Mouse (Mus musculus) lung, embryonic 16.5 days (tissue): ENCODE measurements around the gene Tut7. TPM values are rescaled to one million over a fixed set of nuclear protein-coding genes. Genes with fewer than 3 reads are reported as not detected.

Source experiments
- ATAC-seq: fragments of 200-750 bp; cut with Nextera tagmentation; 2 replicates; pipeline ENCODE4 v1.8.0; 2017; ENCODE audit warnings: low read depth, mild to moderate bottlenecking, moderate library complexity
- H3K27ac ChIP-seq: fragments of 300-500 bp; sonication (generic); 2 replicates; pipeline ENCODE4 v1.5.1; 2014; ENCODE audit warnings: mild to moderate bottlenecking, control low read depth, low read length
- H3K27me3 ChIP-seq: fragments of 300-500 bp; sonication (generic); 2 replicates; pipeline ENCODE4 v1.6.1; 2014; ENCODE audit warnings: low read depth, low read length, mixed read lengths; ENCODE audit not compliant: control insufficient read depth, insufficient read depth
- H3K36me3 ChIP-seq: fragments of 300-500 bp; sonication (generic); 2 replicates; pipeline ENCODE4 v1.6.1; 2014; ENCODE audit warnings: low read length; ENCODE audit not compliant: control insufficient read depth, insufficient read depth
- H3K4me1 ChIP-seq: fragments of 300-500 bp; sonication (generic); replicated peaks from 2 replicates; pipeline ENCODE4 v1.6.1; 2014; ENCODE audit warnings: low read length, mixed read lengths; ENCODE audit not compliant: control insufficient read depth, insufficient read depth
- H3K4me2 ChIP-seq: fragments of 300-500 bp; sonication (generic); 2 replicates; pipeline ENCODE4 v1.6.1; 2014; ENCODE audit warnings: low read depth, low read length, control low read depth
- H3K4me3 ChIP-seq: fragments of 300-500 bp; sonication (generic); 2 replicates; pipeline ENCODE4 v1.5.1; 2014; ENCODE audit warnings: mild to moderate bottlenecking, low read length, control low read depth
- H3K9ac ChIP-seq: fragments of 300-500 bp; sonication (generic); 2 replicates; pipeline ENCODE4 v1.6.1; 2014; ENCODE audit warnings: low read length, control low read depth
- H3K9me3 ChIP-seq: fragments of 300-500 bp; sonication (generic); 2 replicates; pipeline ENCODE4 v1.6.1; 2016; ENCODE audit warnings: low read length; ENCODE audit not compliant: control insufficient read depth
- WGBS: fragments of 180-500 bp; shearing (Covaris S2); extraction: QIAGEN DNeasy Blood & Tissue Kit; methylation state at CpG from one replicate; pipeline ENCODE4 v1.1.7; 2014; 5-methylcytosine and 5-hydroxymethylcytosine counted together
- polyA plus RNA-seq: library from polyadenylated mRNA; unstranded; fragments of >200 nt; fragmentation: Nextera tagmentation; extraction: Ambion mirVana; gene quantifications from 2 replicates; pipeline ENCODE4 v1.2.1, GENCODE M21; 2015

Gene Tut7
- 46.8 and 50.7 TPM in 2 replicates for polyA plus RNA-seq

DNA sequence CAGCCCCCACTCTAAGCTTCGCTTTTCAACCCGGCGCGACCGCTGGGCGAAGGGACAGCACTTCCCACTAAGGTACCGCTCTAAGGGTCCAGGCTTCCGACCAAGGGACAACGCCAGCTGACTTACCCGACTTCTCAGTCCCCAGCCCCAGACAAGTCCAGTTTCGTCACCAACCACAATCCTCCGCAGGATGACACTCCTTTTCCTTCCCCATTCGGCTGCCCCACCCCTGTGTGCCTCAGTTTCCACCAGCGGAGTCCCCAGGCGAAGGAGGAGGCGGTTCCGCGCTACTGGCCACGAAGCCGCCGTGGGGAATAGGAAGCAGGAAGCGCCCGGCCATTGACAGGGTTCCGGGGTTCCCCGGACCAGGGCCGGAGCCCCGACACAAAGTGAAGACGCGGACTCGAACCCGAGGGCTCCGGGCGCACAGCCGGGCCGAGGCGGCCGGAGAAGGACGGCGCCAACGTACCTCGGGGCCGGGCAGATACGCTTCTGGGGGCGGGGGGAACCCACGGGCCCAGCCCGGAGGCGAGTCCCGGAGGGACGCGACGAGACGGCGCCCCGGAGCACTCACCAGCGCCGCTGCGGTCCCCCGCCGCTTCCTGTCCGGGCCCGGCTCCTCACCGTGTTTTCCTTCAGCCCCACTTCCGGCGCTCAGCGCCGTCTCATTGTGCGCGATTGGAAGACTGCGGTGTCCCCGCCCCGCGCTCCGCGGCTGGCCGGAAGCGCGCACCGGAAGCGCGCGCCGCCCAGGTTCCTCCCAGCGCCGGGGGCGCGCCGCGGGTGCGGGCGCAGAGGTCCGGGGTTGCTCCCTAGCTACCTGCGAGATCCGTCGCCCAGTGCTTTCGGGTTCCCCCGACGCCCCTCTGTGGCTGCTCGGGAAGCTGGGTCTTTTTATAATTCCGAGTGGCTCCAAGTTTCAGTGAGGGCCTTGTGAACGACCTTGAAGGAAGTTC is at the start of gene Tut7:
Gene Tut7, minus strand, starts transcription at position 641 of the 956 bp plus-strand sequence.
- H3K4me3 ChIP-seq, result peak within 1 kb of the TSS; percentile 100
- peaks cover 24% of the 10 kb centered on the region for H3K4me1 ChIP-seq
- peak within 1 kb of the TSS; percentile 66 for H3K4me2 ChIP-seq
- H3K9me3 ChIP-seq, result no peaks in the 10 kb centered on the region
- H3K27me3 ChIP-seq, result no peaks in the 10 kb centered on the region
- peak; percentile 98 for ATAC-seq
- H3K36me3 ChIP-seq, result 0 out of 2 replicates have a peak, but pooled peaks cover 4% of the 10 kb centered on the region
- under 1% methylated on average over 82 of the region's 100 CpGs for WGBS
- H3K9ac ChIP-seq, result peak within 1 kb of the TSS; percentile 97
- H3K27ac ChIP-seq, result peak within 1 kb of the TSS; percentile 95

DNA sequence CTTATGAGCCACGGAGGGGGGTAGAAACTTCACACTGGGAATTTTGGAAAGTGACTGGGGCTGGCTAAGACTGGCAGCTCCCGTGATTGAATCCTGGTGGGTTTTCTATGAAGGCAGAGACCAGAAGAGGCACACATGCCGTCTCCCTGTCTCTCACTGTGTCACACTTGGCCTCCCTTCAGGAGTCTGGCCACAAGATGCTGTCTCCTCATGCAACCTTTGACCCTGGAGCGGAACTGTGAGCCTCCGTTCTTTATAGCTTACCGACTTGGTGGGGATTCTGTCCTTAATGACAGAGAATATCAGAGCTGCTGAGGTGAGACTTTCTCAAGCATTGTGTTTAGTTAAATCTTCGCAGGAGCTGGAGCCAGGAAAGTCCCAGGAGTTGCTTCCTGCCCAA is 49.5 kb upstream of the Tut7 start:
- H3K9ac ChIP-seq, result no peak overlapping the region
- H3K4me3 ChIP-seq, result no peak overlapping the region
- H3K27me3 ChIP-seq, result no peaks in the 10 kb centered on the region
- H3K27ac ChIP-seq, result no peak overlapping the region
- no peaks in the 10 kb centered on the region for H3K9me3 ChIP-seq
- no peak for ATAC-seq
- H3K4me1 ChIP-seq, result 0 out of 2 replicates have a peak, but pooled peaks cover 3% of the 10 kb centered on the region
- H3K4me2 ChIP-seq, result no peak overlapping the region
- no peaks in the 10 kb centered on the region for H3K36me3 ChIP-seq
- WGBS, result 61% methylated on average over 7 of the region's 7 CpGs

DNA sequence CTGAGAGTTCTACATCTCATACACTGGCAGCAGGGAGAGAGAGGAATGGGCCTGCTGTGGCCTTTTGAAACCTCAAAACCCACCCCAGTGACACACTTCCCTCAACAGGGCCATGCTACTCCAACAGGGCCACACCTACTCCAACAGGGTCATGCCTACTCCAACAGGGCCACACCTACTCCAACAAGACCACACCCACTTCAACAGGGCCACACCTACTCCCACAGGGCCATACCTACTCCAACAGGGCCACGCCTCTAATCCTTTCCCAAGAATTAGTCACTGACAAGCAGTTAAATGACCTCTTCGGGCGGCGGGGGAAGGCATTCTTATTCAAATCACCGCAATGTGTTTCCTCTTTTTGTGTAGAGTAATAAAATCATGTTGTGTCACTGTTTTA is 47.1 kb upstream of the Tut7 start:
- H3K9me3 ChIP-seq, result no peaks in the 10 kb centered on the region
- no peak overlapping the region for H3K9ac ChIP-seq
- no peak overlapping the region for H3K4me3 ChIP-seq
- no peaks in the 10 kb centered on the region for H3K4me1 ChIP-seq
- WGBS, result 87% methylated on average over 5 of the region's 5 CpGs
- ATAC-seq, result no peak
- no peaks in the 10 kb centered on the region for H3K27me3 ChIP-seq
- H3K4me2 ChIP-seq, result no peak overlapping the region
- no peaks in the 10 kb centered on the region for H3K36me3 ChIP-seq
- H3K27ac ChIP-seq, result no peak overlapping the region

DNA sequence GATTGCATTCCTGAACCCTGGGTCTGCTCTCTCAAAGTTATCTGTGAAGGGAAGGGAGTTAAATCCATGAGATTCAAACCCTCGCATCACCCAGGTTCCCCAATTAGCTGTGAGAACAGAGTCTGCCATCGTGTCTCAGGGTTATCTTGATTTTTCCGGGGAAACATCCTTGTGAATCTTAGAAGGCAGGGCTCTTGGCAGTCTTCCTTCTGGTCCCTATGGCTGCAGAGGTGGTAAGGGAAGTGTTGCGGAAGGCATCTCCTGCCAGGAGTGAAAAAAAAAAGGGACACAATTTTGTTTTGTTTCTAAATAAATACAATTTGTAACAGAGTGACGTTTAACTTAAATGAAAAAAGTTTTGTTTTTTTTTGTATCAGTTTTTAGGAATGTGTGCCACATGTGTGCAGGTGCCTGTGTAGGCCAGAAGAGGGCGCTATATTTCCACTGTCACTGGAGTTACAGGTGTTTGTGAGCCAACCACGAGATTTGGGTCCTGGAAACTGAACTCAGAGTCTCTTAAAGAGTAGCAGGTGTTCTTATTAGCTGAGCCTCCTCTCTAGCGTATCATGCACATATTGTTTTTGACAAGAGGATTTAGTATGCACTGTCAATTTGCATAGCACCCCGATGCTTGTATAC is 45.2 kb upstream of the Tut7 start:
- Histone ChIP-seq H3K4me1 (no peaks in the 10 kb centered on the region), H3K4me2 (no peak overlapping the region), H3K36me3 (no peaks in the 10 kb centered on the region), H3K27me3 (no peaks in the 10 kb centered on the region), H3K27ac (no peak overlapping the region), H3K9ac (no peak overlapping the region), H3K4me3 (no peak overlapping the region), H3K9me3 (no peaks in the 10 kb centered on the region)
- WGBS, result 63% methylated on average over 9 of the region's 9 CpGs
- no peak for ATAC-seq

DNA sequence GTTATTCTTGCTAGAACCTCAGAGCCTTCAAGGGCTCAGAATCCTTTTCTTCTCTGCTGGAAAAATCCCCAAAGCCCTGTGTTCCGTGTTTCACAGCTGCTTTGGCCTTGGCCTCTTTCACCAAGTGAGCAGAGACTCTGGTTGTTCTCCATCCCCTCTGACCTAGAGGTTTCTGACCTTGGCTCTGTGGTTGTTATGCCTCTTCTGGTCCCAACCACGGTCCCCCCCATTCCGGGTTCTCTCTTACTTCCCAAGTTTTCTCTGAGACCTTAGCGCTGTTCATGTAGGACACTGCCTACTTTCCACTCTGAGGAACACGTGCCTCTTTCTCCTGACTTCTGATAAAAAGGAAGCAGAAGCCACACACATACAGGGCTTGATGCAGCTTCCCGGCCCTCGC is 44.2 kb upstream of the Tut7 start:
- no peaks in the 10 kb centered on the region for H3K27me3 ChIP-seq
- H3K9ac ChIP-seq, result no peak overlapping the region
- no peaks in the 10 kb centered on the region for H3K36me3 ChIP-seq
- no peaks in the 10 kb centered on the region for H3K4me1 ChIP-seq
- H3K4me3 ChIP-seq, result no peak overlapping the region
- no peaks in the 10 kb centered on the region for H3K9me3 ChIP-seq
- ATAC-seq, result no peak
- no peak overlapping the region for H3K27ac ChIP-seq
- WGBS, result 65% methylated on average over 7 of the region's 7 CpGs
- H3K4me2 ChIP-seq, result no peak overlapping the region

DNA sequence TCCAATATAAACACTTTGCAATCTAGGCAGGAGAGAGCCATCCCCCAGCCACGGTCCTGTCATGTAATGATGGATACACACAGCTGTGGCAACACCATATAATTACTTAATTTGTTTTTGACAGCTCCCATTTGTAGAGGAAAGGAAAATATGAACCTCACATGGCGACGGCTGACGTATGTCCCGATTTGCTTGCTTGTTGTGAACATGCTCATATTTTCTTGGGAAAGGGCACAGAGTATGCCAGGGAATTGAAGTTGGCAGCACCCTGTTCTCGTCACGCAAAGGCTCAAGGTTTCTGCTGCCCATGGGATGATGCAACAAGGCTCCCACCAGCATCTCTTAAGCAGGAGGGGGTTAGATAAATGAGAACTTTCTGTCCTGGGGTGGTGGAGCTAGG is 36.6 kb upstream of the Tut7 start:
- H3K4me2 ChIP-seq, result no peak overlapping the region
- no peaks in the 10 kb centered on the region for H3K27me3 ChIP-seq
- no peaks in the 10 kb centered on the region for H3K36me3 ChIP-seq
- 31% methylated on average over 7 of the region's 7 CpGs for WGBS
- H3K9ac ChIP-seq, result no peak overlapping the region
- H3K4me3 ChIP-seq, result no peak overlapping the region
- H3K9me3 ChIP-seq, result no peaks in the 10 kb centered on the region
- no peaks in the 10 kb centered on the region for H3K4me1 ChIP-seq
- ATAC-seq, result peak; percentile 71
- H3K27ac ChIP-seq, result no peak overlapping the region

DNA sequence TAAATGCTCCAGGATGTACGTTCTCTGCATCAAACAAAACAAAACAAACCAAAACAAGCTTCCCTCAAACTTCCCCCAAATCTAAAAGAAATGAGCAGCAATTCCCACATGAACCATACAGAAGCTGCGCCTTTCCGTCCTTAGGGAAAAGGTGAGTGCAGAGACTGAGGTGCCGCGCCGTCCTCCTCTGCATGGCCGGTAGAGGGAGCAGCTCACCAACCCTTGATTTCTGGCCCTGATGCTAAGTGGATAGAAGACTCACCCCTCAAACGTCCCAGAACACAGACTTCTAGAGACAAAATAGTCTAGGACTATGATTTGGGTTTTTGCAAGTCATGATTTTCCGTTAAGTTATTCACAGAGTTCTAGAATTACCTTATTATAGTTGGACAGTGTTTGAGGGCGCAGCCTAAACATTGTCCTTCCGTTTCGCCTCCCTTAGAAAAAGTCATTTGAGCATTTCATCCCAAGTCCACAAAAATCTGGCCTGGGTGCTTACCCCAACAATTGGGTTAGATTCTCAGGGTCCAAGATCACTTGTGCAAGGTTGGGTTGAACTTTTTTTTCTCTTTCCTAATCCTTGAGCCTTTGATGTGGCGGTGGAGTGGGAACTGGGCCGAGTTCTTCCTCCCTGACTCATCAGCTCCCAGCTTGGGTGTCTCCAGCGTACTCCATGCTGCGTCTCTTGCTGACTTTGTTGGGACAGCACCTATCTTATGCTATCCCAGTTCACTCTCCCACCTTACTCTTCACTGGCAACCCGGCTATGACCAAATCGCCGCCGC is 33.5 kb upstream of the Tut7 start:
- 0 out of 2 replicates have a peak, but pooled peaks have one; percentile 61 for ATAC-seq
- Histone ChIP-seq H3K9ac (no peak overlapping the region), H3K4me1 (no peaks in the 10 kb centered on the region), H3K27me3 (no peaks in the 10 kb centered on the region), H3K9me3 (no peaks in the 10 kb centered on the region), H3K27ac (no peak overlapping the region), H3K4me2 (no peak overlapping the region), H3K36me3 (no peaks in the 10 kb centered on the region), H3K4me3 (no peak overlapping the region)
- 53% methylated on average over 20 of the region's 20 CpGs for WGBS

DNA sequence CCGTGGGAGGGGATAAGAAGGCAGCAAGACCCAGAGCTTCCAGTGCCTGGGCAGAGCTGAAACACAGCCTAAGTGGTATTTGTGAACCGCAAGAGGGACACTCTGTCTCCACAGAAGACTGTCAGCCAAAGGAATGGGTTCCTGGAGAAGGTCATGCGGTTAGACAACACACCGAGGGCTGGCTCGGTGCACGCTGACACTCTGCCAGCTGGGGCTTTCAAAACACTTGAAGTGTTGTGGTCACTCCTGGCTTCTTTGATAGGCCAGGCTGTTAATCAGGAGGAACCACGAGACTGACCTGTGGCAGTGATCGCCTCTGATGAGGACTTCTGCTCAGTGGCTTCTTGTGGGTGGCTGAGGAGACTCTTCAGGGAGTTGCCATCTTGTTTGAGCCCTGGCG is 30.5 kb upstream of the Tut7 start:
- Histone ChIP-seq H3K36me3 (no peaks in the 10 kb centered on the region), H3K4me2 (no peak overlapping the region), H3K4me1 (no peaks in the 10 kb centered on the region), H3K27ac (no peak overlapping the region), H3K4me3 (no peak overlapping the region), H3K9ac (no peak overlapping the region), H3K27me3 (no peaks in the 10 kb centered on the region), H3K9me3 (no peaks in the 10 kb centered on the region)
- 47% methylated on average over 9 of the region's 9 CpGs for WGBS
- no peak for ATAC-seq

DNA sequence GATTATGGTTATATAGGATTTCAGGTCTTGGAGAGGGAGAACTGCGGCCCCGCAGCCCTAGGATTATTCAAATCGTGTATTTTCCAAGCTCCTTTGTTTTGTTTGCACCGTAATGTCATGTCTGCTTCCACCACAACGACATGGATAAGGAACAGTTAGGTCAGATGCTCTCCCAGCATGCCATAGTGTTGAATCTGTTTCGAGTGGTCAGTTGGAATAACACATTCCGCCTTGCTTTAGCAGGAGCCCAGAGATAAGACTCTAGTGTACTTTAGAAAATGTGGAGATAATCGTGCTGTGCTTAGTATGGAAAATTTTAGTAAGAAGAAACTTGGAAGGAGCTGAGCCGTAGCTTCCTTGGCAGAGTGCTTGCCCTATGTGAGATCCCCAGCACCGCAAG is 27.4 kb upstream of the Tut7 start:
- Histone ChIP-seq H3K4me1 (no peaks in the 10 kb centered on the region), H3K4me3 (no peak overlapping the region), H3K9ac (no peak overlapping the region), H3K9me3 (no peaks in the 10 kb centered on the region), H3K27ac (no peak overlapping the region), H3K27me3 (no peaks in the 10 kb centered on the region), H3K4me2 (no peak overlapping the region), H3K36me3 (no peaks in the 10 kb centered on the region)
- ATAC-seq, result no peak
- WGBS, result 51% methylated on average over 10 of the region's 10 CpGs
